Mouse (Mus musculus): ENCODE data around the gene 3830406C13Rik. TPM values are rescaled to one million over a fixed set of nuclear protein-coding genes. Genes with fewer than 3 reads are reported as not detected.

3830406C13Rik gene
- polyA plus RNA-seq, 1 experiment from 2014 or later = 25.7 TPM

- Histone ChIP-seq H3K9ac (no peak overlapping the region), H3K27ac (no peak overlapping the region), H3K27me3 (peaks cover 59% of the 10 kb centered on the region), H3K9me3 (replicated peaks) (no peaks in the 10 kb centered on the region), H3K4me3 (replicated peaks) (no peak overlapping the region), H3K4me1 (replicated peaks) (no peaks in the 10 kb centered on the region), H3K36me3 (no peaks in the 10 kb centered on the region), H3K4me2 (no peak overlapping the region)
- ATAC-seq (ENCODE audit: low read depth) (no peak), DNase-seq (no peak)
- WGBS (ENCODE audit: insufficient replicate concordance) = 28% methylated on average over 7 of the region's 7 CpGs
These were observed 51.0 kb downstream of the 3830406C13Rik start for GRCm38 (mm10) chr14:12334925-12335324.

GRCm38 (mm10) chr14:12337421-12337997, 53.5 kb downstream of the 3830406C13Rik start:
- Histone ChIP-seq H3K4me1 (replicated peaks) (no peaks in the 10 kb centered on the region), H3K4me2 (no peak overlapping the region), H3K27ac (no peak overlapping the region), H3K9ac (no peak overlapping the region), H3K9me3 (replicated peaks) (no peaks in the 10 kb centered on the region), H3K36me3 (no peaks in the 10 kb centered on the region), H3K27me3 (peaks cover 85% of the 10 kb centered on the region), H3K4me3 (replicated peaks) (no peak overlapping the region)
- WGBS (ENCODE audit: insufficient replicate concordance) = 10% methylated on average over 8 of the region's 8 CpGs
- ATAC-seq (ENCODE audit: low read depth) = no peak
- DNase-seq = no peak

- no peaks in the 10 kb centered on the region for H3K9me3 ChIP-seq (replicated peaks)
- ATAC-seq (ENCODE audit: low read depth) (no peak), DNase-seq (no peak)
- H3K4me3 ChIP-seq (replicated peaks) = no peak overlapping the region
- no peak overlapping the region for H3K9ac ChIP-seq
- no peak overlapping the region for H3K27ac ChIP-seq
- no peak overlapping the region for H3K4me2 ChIP-seq
- 5% methylated on average over 16 of the region's 16 CpGs for WGBS (ENCODE audit: insufficient replicate concordance)
- no peaks in the 10 kb centered on the region for H3K36me3 ChIP-seq
- H3K27me3 ChIP-seq = peaks cover 92% of the 10 kb centered on the region
- no peaks in the 10 kb centered on the region for H3K4me1 ChIP-seq (replicated peaks)
These were observed 54.2 kb downstream of the 3830406C13Rik start for GRCm38 (mm10) chr14:12337998-12338809.

- Histone ChIP-seq H3K9ac (no peak overlapping the region), H3K4me1 (replicated peaks) (no peaks in the 10 kb centered on the region), H3K4me2 (no peak overlapping the region), H3K4me3 (replicated peaks) (no peak overlapping the region), H3K36me3 (no peaks in the 10 kb centered on the region), H3K27ac (no peak overlapping the region), H3K27me3 (peaks cover 99% of the 10 kb centered on the region), H3K9me3 (replicated peaks) (no peaks in the 10 kb centered on the region)
- WGBS (ENCODE audit: insufficient replicate concordance) = 3% methylated on average over 10 of the region's 10 CpGs
- ATAC-seq (ENCODE audit: low read depth) = no peak
- no peak for DNase-seq
These were observed 55.0 kb downstream of the 3830406C13Rik start for GRCm38 (mm10) chr14:12338811-12339565.

- H3K4me3 ChIP-seq (replicated peaks) = no peak overlapping the region
- DNase-seq = no peak
- no peak for ATAC-seq (ENCODE audit: low read depth)
These were observed 56.5 kb downstream of the 3830406C13Rik start for GRCm38 (mm10) chr14:12340238-12341074.

GRCm38 (mm10) chr14:12341075-12341788, 57.3 kb downstream of the 3830406C13Rik start:
- Histone ChIP-seq H3K9ac (no peak overlapping the region), H3K9me3 (replicated peaks) (no peaks in the 10 kb centered on the region), H3K27ac (no peak overlapping the region), H3K27me3 (peaks cover 100% of the 10 kb centered on the region), H3K4me2 (no peak overlapping the region), H3K4me3 (replicated peaks) (no peak overlapping the region), H3K36me3 (no peaks in the 10 kb centered on the region), H3K4me1 (replicated peaks) (no peaks in the 10 kb centered on the region)
- WGBS (ENCODE audit: insufficient replicate concordance) = 2% methylated on average over 42 of the region's 42 CpGs
- ATAC-seq (ENCODE audit: low read depth) = no peak
- no peak for DNase-seq

More at GRCm38 (mm10) chr14:12340238-12341074, 56.5 kb downstream of the 3830406C13Rik start:
- no peak overlapping the region for H3K9ac ChIP-seq
- peaks cover 99% of the 10 kb centered on the region for H3K27me3 ChIP-seq
- no peaks in the 10 kb centered on the region for H3K36me3 ChIP-seq
- no peak overlapping the region for H3K27ac ChIP-seq
- 3% methylated on average over 19 of the region's 19 CpGs for WGBS (ENCODE audit: insufficient replicate concordance)
- H3K4me1 ChIP-seq (replicated peaks) = no peaks in the 10 kb centered on the region
- H3K4me2 ChIP-seq = no peak overlapping the region
- no peaks in the 10 kb centered on the region for H3K9me3 ChIP-seq (replicated peaks)

- 4% methylated on average over 24 of the region's 24 CpGs for WGBS (ENCODE audit: insufficient replicate concordance)
- ATAC-seq (ENCODE audit: low read depth) (no peak), DNase-seq (no peak)
- no peak overlapping the region for H3K9ac ChIP-seq
- H3K27ac ChIP-seq = no peak overlapping the region
- H3K9me3 ChIP-seq (replicated peaks) = no peaks in the 10 kb centered on the region
- H3K4me2 ChIP-seq = no peak overlapping the region
- H3K36me3 ChIP-seq = no peaks in the 10 kb centered on the region
- H3K4me1 ChIP-seq (replicated peaks) = no peaks in the 10 kb centered on the region
- no peak overlapping the region for H3K4me3 ChIP-seq (replicated peaks)
- peaks cover 100% of the 10 kb centered on the region for H3K27me3 ChIP-seq
These were observed 58.0 kb downstream of the 3830406C13Rik start for GRCm38 (mm10) chr14:12341789-12342457.

- Histone ChIP-seq H3K9ac (no peak overlapping the region), H3K4me3 (replicated peaks) (no peak overlapping the region), H3K4me2 (no peak overlapping the region), H3K4me1 (replicated peaks) (no peaks in the 10 kb centered on the region), H3K27ac (no peak overlapping the region), H3K27me3 (peaks cover 100% of the 10 kb centered on the region), H3K9me3 (replicated peaks) (no peaks in the 10 kb centered on the region), H3K36me3 (no peaks in the 10 kb centered on the region)
- ATAC-seq (ENCODE audit: low read depth) (no peak), DNase-seq (no peak)
- 3% methylated on average over 23 of the region's 23 CpGs for WGBS (ENCODE audit: insufficient replicate concordance)
These were observed 58.6 kb downstream of the 3830406C13Rik start for GRCm38 (mm10) chr14:12342458-12343131.

- Histone ChIP-seq H3K27ac (no peak overlapping the region), H3K4me1 (replicated peaks) (no peaks in the 10 kb centered on the region), H3K9me3 (replicated peaks) (no peaks in the 10 kb centered on the region), H3K27me3 (peaks cover 100% of the 10 kb centered on the region), H3K4me2 (no peak overlapping the region), H3K36me3 (no peaks in the 10 kb centered on the region), H3K9ac (no peak overlapping the region), H3K4me3 (replicated peaks) (no peak overlapping the region)
- ATAC-seq (ENCODE audit: low read depth) (no peak), DNase-seq (no peak)
- WGBS (ENCODE audit: insufficient replicate concordance) = 4% methylated on average over 20 of the region's 20 CpGs
These were observed 59.5 kb downstream of the 3830406C13Rik start for GRCm38 (mm10) chr14:12343451-12343941.

All from liver, embryonic 13.5 days (tissue).